Mouse (Mus musculus) kidney, postnatal 10 days (tissue): ENCODE measurements around the gene Bcl2l1.

ENCODE experiments used
- DNase-seq: peaks from one replicate; pipeline ENCODE4 v3.0.0; 2021; ENCODE audit warnings: mixed read lengths

Gene Bcl2l1

DNA sequence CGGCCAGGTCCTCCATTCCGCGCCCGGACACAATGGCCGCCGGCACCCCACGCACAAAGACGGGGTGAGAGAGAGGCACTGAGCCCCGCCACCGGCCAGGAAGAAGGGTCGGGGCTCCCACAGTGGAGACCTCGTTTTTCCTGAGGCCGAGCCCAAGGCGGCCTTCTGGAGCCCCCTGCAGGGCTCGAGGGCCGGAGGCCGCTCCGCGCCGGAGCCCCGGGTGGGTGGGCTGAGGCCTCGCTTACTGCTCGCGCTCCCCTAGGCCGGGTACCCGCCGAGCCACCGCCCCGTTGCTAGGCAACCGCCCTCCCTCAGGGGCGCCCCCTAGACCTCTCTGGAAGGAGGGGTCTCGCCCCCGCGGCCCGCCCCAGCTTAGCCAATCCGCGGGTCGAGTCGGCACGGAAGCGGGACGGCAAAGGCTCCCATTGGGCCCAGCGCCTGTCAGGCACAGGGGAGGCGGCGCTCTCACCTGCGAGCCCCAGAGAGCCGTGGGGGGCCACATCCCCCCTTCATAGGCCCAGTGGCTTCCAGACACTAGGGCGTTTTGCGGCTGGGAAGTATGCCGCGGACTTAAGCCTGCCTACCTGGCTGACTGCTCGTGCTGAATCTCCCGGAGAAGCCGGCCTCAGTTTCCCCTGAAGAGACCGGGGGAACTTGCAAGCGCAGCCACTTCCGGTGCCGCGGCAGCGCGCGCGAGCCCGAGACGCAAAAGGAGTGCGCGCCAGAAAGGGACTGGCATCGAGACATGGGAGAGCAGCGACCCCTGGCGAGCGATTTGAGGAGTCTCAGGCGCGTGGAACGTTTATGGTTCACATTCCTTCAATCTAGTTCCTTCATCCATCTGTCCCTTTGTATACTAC is at the start of gene Bcl2l1:
Gene Bcl2l1, minus strand, starts transcription at position 710 of the 860 bp plus-strand sequence.
- peak; percentile 99 for DNase-seq

GRCm38 (mm10) chr2:152880898-152881297 is 49.4 kb upstream of the Bcl2l1 start:
- DNase-seq, result no peak

DNA sequence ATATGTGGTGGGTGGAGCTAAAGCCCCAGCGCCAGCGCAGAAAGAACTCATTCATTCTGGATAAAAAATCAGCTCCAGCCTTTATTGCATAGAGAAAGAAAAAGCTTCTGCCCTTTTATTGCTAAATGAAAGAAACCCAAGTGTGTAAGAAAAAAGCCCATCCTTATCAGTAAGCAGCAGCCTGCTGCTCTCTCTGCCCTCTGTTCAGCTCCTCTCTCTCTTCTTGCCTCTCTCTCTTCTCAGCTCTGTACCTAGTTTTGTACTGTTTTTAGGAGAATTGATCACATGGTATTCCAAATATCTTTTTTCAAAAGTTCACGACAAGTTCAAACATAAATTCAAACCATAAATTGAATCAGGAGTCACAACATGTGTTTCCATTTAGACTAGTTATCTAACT is 46.7 kb upstream of the Bcl2l1 start:
- DNase-seq, result no peak

GRCm38 (mm10) chr2:152863346-152863745 is 31.8 kb upstream of the Bcl2l1 start:
- DNase-seq, result no peak

- DNase-seq, result no peak
Measured at GRCm38 (mm10) chr2:152862638-152863037, 31.1 kb upstream of the Bcl2l1 start.

GRCm38 (mm10) chr2:152861891-152862290 is 30.4 kb upstream of the Bcl2l1 start:
- peak; percentile 18 for DNase-seq

DNA sequence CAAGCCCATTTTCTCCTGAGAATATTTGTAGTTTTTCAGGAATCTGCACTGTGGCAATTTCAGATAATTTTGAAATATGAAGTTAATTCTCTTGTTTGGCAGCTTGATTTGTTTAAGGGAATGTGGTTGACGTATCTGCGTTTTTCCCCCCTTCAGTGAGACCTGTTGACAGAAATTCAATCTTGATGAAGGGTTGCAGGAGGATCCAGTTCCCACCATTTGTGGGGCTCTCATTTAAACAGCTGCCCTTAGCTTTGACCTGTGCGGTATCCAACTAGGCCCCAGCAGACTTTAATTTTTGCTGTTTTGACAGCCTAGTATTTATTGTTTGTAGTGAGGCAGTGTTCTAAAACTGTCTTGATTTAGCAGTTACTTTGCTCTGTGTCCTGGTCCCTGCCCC is 28.0 kb upstream of the Bcl2l1 start:
- DNase-seq, result no peak

- no peak for DNase-seq
Measured at GRCm38 (mm10) chr2:152848466-152848865, 16.9 kb upstream of the Bcl2l1 start.

- peak; percentile 98 for DNase-seq
Measured at GRCm38 (mm10) chr2:152847815-152848302, 16.3 kb upstream of the Bcl2l1 start, which contains the start of gene Tpx2. Tpx2 (plus strand) TSS chr2:152847964.

- DNase-seq, result no peak
Measured at GRCm38 (mm10) chr2:152847057-152847814, 15.7 kb upstream of the Bcl2l1 start.

DNA sequence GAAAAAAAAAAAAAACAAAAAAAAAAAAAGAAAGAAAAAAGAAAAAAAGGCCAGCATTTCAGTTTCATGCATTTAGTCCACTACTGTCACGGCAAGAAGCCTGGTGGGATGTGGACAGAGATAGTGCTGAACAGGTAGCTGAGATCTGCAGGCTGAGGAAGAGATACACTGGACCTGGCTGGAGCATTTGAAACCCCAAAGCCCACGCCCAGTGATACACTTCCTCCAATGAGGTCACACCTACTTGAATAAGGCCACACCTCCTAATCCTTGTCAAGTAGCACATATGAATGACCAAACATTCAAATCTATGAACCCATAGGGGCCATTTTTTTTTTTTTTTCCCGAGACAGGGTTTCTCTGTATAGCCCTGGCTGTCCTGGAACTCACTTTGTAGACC is 11.2 kb upstream of the Bcl2l1 start:
- no peak for DNase-seq

DNA sequence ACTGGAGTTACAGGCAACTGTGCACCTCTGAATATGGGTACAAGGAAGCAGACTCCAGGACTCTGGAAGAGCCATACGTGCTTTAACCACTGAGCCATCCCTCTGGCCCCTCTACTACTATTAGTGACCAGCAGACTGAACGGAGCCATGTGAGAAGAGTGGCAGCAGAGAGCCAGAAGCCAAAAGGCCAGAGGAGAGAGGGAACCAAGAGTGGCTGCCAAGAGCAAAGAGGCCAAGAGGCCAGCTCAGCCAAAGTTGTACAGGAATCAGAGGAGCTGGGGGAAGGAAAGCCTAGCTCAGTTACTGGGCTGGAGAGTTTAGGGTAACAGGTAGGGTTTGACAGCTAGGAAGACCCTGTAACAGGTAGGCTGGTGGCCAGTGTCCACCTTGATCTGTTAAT is 7.7 kb upstream of the Bcl2l1 start:
- no peak for DNase-seq

GRCm38 (mm10) chr2:152830021-152830921 is 1.3 kb downstream of the Bcl2l1 start:
- DNase-seq, result peak; percentile 96

- peak; percentile 61 for DNase-seq
Measured at GRCm38 (mm10) chr2:152829367-152829881, 2.1 kb downstream of the Bcl2l1 start.

DNA sequence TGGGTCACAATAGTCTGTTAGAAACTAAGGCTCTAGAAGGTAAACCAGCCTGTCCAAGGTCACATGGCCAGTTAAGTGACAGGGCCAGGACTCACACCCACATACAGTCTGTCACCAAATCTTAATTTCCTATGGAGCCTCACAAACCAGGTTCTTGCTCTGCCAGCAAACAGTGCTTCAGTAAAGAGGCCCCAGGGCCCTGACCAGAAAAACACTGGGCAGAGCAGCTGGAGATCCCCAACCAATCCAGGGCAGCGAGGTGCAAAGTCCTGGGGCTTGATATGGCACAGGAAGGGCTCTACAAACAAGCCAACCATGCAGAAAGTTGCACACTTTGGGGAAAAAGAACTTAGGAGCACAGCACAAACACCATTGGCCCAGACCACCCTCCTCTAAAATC is 3.0 kb downstream of the Bcl2l1 start:
- DNase-seq, result peak; percentile 75

- peak; percentile 77 for DNase-seq
Measured at GRCm38 (mm10) chr2:152828011-152828370, 3.5 kb downstream of the Bcl2l1 start.

DNA sequence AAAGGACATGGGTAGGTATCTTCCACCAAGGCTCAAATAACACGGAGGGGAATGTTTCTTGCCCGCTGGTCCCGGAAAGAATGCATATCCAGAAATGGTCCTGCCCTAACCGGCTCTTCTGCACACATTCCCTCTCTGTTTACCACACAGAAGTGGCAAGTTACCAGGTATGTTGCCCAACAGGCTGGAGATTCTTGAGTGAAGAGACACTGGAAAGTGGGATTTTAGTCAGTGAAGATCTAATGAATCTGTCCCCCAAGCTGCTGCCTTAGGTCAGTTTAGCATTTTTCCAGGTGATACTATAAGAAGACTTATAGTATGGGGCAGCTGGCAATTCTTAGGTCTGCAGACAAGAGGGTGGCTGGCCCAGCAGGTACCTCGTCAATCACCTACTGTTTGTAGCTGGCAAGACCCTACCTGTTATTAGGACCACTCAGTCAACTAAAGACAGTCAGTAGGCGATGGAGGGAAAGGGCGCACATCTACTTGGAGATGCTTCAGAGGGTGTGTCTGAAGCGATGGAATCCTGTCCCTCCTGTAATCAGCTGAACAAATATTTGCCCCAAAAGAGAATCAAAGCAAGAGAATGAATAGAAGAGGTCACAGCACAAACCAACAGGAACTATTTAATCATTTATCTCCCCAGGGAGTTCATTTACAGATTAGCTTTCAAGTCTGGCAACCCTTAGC is 4.1 kb downstream of the Bcl2l1 start:
- no peak for DNase-seq

DNA sequence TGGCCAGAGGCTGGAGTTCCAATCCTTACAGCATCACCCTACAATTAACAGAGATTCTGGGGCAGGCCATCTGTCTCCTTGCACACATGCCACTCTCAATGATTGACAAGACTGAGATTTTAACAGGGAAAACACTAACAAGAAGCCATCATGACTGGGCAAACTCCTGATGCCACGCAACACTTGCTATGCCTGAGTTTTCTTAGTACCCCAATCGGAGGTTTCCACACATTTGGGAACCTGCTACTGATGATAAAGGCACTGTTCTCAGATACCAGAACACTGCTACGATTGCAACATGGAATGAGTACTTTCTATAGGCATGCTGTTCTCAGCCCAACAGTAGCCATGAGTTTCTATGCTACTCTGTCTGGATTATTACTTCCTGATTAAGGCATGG is 5.0 kb downstream of the Bcl2l1 start:
- no peak for DNase-seq

GRCm38 (mm10) chr2:152825713-152826112 is 5.8 kb downstream of the Bcl2l1 start:
- DNase-seq, result no peak

- no peak for DNase-seq
Measured at GRCm38 (mm10) chr2:152825168-152825697, 6.3 kb downstream of the Bcl2l1 start.

- no peak for DNase-seq
Measured at GRCm38 (mm10) chr2:152824438-152825167, 6.9 kb downstream of the Bcl2l1 start.
